Mouse (Mus musculus): ENCODE measurements around the gene Lrp3.

DNA sequence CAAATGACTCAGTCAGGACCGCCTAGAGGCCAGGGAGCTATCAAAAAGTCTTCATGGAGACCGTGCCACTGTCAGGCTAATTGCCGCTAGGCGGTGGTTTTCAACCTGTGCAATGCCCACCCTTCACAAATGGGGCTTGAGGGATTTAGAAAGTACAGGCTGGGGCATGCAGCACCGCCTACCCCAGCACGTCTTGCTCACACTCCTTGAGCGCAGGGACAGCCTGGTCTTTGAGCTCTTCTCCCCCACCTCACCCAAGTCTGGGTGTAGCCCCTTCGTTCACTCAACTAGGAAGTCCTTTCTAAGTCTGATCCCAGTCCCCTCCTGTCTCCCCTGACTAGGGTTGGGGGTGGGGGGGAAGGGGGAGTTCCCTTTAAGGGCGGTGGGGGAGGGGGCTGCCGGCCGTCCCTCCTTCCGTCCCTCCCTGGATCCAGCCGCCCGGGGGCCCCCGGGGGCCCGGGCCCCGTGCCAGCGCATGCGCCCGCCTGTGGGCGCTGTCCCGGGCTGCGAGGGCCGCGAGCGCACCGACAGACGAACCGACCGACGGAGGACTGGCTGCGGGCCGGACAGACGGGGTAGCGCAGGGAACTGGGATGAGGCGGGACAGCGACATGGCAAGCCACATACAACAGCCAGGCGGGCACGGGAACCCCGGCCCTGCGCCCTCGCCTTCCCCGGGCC is 29.3 kb downstream of the Lrp3 start, which contains the start of gene Slc7a10:
- TF ChIP-seq USF1 (IDR thresholded peaks at IDR 0.05; ENCODE audit: low read depth) (no peak), MAX (IDR thresholded peaks at IDR 0.05; ENCODE audit: low read depth) (no peak), POLR2A (IDR thresholded peaks at IDR 0.05; ENCODE audit: insufficient read length, low read depth) (no peak), POLR2AphosphoS2 (IDR thresholded peaks at IDR 0.05; ENCODE audit: insufficient read length, low read depth) (no peak), TCF12 (IDR thresholded peaks at IDR 0.05; ENCODE audit: insufficient read depth, poor library complexity, severe bottlenecking) (no peak), REST (IDR thresholded peaks at IDR 0.05; ENCODE audit: insufficient read depth, insufficient read length) (no peak), CEBPB (IDR thresholded peaks at IDR 0.05; ENCODE audit: insufficient read depth, poor library complexity, severe bottlenecking) (no peak)
